Mouse (Mus musculus): ENCODE data around the gene Hoxb3. TPM values are rescaled to one million over a fixed set of nuclear protein-coding genes. Genes with fewer than 3 reads are reported as not detected.

The Hoxb3 gene
- polyA plus RNA-seq, 1 experiment from 2014 or later = 0.11 TPM

DNA sequence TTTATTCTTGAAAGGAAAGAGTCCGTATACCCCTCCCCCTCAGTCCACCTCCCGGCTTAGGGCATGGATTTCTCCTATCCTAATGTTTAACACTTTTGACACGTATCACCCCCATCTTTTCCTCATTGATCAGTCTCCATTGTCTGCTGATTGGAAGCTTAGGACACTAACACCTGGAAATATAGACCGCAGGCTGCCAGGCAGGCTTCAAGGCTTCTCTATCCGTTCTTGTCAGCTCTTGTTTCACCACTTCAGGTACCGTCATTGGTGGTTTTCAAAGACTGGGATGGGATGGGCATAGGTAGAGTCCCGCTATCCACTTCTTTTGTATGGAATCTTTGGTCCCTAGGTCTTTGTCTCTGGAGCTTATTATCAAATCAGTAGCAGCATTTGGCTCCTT lies 4.0 kb downstream of the Hoxb3 start:
- Histone ChIP-seq H3K27ac (no peak overlapping the region), H3K4me1 (replicated peaks) (no peaks in the 10 kb centered on the region), H3K4me2 (replicated peaks) (no peak overlapping the region), H3K9ac (replicated peaks) (no peak overlapping the region), H3K9me3 (no peaks in the 10 kb centered on the region), H3K36me3 (no peaks in the 10 kb centered on the region), H3K4me3 (replicated peaks) (no peak overlapping the region), H3K27me3 (peaks cover 100% of the 10 kb centered on the region)
- ATAC-seq = no peak
- WGBS = under 1% methylated on average over 7 of the region's 7 CpGs

- Histone ChIP-seq H3K27me3 (peaks cover 100% of the 10 kb centered on the region), H3K36me3 (no peaks in the 10 kb centered on the region), H3K9me3 (no peaks in the 10 kb centered on the region), H3K4me2 (replicated peaks) (no peak overlapping the region), H3K27ac (no peak overlapping the region), H3K4me1 (replicated peaks) (no peaks in the 10 kb centered on the region), H3K9ac (replicated peaks) (no peak overlapping the region), H3K4me3 (replicated peaks) (no peak overlapping the region)
- no peak for ATAC-seq
- 3% methylated on average over 5 of the region's 5 CpGs for WGBS
Observed at GRCm38 (mm10) chr11:96327750-96328149, 4.6 kb downstream of the Hoxb3 start.

DNA sequence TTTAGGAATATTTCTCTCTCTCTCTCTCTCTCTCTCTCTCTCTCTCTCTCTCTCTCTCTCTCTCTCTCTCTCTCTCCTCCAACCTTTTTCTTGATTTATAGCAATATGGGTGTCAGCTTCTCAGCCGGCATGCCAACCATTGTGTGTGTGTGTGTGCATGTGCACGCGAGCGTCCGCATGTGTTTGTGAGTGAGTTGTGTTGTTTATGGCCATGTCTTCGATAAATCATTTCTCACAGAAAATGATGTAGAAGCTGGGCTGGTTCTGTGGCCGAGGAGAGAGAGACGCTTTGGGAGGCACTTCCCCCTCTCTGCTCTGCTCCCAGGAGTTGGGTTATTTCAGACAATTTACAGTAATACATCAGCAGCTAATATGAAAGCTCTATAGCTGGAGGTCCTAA lies 5.5 kb downstream of the Hoxb3 start:
- H3K27me3 ChIP-seq = peaks cover 100% of the 10 kb centered on the region
- H3K36me3 ChIP-seq = no peaks in the 10 kb centered on the region
- no peak overlapping the region for H3K9ac ChIP-seq (replicated peaks)
- H3K9me3 ChIP-seq = no peaks in the 10 kb centered on the region
- ATAC-seq = no peak
- 3% methylated on average over 8 of the region's 8 CpGs for WGBS
- H3K4me3 ChIP-seq (replicated peaks) = no peak overlapping the region
- 0 out of 2 replicates have a peak, but pooled peaks cover 2% of the 10 kb centered on the region for H3K4me1 ChIP-seq (replicated peaks)
- no peak overlapping the region for H3K4me2 ChIP-seq (replicated peaks)
- H3K27ac ChIP-seq = no peak overlapping the region

- Histone ChIP-seq H3K4me2 (replicated peaks) (no peak overlapping the region), H3K27ac (no peak overlapping the region), H3K4me3 (replicated peaks) (no peak overlapping the region), H3K27me3 (peaks cover 100% of the 10 kb centered on the region), H3K4me1 (replicated peaks) (0 out of 2 replicates have a peak, but pooled peaks cover 2% of the 10 kb centered on the region), H3K9me3 (no peaks in the 10 kb centered on the region), H3K36me3 (no peaks in the 10 kb centered on the region), H3K9ac (replicated peaks) (no peak overlapping the region)
- WGBS = 1% methylated on average over 8 of the region's 8 CpGs
- no peak for ATAC-seq
Observed at GRCm38 (mm10) chr11:96332105-96332504, 9.0 kb downstream of the Hoxb3 start.

DNA sequence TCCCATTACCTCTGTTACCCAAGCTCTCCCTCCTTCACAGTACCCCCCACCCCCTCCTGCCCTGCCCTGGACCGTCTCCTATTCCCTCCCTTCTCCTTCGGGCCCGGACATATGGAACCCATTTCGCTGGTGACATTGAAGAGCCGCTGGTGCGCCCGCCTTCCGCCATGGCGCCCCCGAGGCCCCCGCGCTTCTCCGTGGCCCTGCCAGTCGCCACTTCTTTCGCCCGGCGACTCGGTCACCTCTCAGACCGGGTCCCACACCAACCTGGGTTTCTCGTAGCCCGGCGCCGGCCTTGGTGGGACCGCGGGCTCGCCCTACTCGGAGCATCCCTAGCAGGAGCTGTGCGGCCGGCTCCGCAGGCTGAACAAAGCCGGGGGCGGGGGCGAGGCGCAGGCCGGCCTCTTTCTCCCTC lies 9.5 kb downstream of the Hoxb3 start:
- Histone ChIP-seq H3K27ac (no peak overlapping the region), H3K4me1 (replicated peaks) (0 out of 2 replicates have a peak, but pooled peaks cover 2% of the 10 kb centered on the region), H3K4me2 (replicated peaks) (no peak overlapping the region), H3K36me3 (no peaks in the 10 kb centered on the region), H3K27me3 (peaks cover 100% of the 10 kb centered on the region), H3K9ac (replicated peaks) (no peak overlapping the region), H3K4me3 (replicated peaks) (no peak overlapping the region), H3K9me3 (no peaks in the 10 kb centered on the region)
- ATAC-seq = no peak
- WGBS = under 1% methylated on average over 35 of the region's 35 CpGs

GRCm38 (mm10) chr11:96333241-96334001 lies 10.3 kb downstream of the Hoxb3 start:
- H3K9ac ChIP-seq (replicated peaks) = no peak overlapping the region
- peaks cover 100% of the 10 kb centered on the region for H3K27me3 ChIP-seq
- WGBS = under 1% methylated on average over 17 of the region's 17 CpGs
- no peak overlapping the region for H3K4me3 ChIP-seq (replicated peaks)
- 0 out of 2 replicates have a peak, but pooled peaks cover 2% of the 10 kb centered on the region for H3K4me1 ChIP-seq (replicated peaks)
- H3K27ac ChIP-seq = no peak overlapping the region
- no peaks in the 10 kb centered on the region for H3K9me3 ChIP-seq
- H3K36me3 ChIP-seq = no peaks in the 10 kb centered on the region
- ATAC-seq = no peak
- H3K4me2 ChIP-seq (replicated peaks) = no peak overlapping the region

- H3K27ac ChIP-seq = no peak overlapping the region
- 13% methylated on average over 2 of the region's 2 CpGs for WGBS
- 0 out of 2 replicates have a peak, but pooled peaks cover 2% of the 10 kb centered on the region for H3K4me1 ChIP-seq (replicated peaks)
- no peaks in the 10 kb centered on the region for H3K36me3 ChIP-seq
- no peak for ATAC-seq
- no peaks in the 10 kb centered on the region for H3K9me3 ChIP-seq
- H3K4me3 ChIP-seq (replicated peaks) = no peak overlapping the region
- H3K9ac ChIP-seq (replicated peaks) = no peak overlapping the region
- no peak overlapping the region for H3K4me2 ChIP-seq (replicated peaks)
- H3K27me3 ChIP-seq = peaks cover 100% of the 10 kb centered on the region
Observed at GRCm38 (mm10) chr11:96334002-96334364, 10.9 kb downstream of the Hoxb3 start.

DNA sequence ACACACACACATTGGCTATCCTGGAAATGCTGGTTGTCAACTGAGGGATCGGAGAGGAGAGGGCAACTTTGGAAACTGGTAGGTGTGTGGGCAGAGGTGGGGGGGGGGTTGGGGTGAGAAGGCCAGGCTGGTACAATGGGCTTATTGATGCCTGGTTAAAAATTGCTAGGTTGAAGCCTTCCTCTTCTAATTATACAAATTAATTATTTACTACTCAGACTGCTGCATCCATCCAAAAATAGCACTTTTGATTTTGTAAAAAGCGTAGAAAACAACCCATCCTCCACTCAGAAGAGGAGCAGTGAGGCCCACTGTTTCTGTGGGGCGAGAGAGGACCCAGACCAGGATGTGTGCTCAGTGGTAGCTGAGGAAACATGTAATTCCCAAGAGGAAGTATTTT lies 11.9 kb downstream of the Hoxb3 start:
- no peak overlapping the region for H3K4me3 ChIP-seq (replicated peaks)

DNA sequence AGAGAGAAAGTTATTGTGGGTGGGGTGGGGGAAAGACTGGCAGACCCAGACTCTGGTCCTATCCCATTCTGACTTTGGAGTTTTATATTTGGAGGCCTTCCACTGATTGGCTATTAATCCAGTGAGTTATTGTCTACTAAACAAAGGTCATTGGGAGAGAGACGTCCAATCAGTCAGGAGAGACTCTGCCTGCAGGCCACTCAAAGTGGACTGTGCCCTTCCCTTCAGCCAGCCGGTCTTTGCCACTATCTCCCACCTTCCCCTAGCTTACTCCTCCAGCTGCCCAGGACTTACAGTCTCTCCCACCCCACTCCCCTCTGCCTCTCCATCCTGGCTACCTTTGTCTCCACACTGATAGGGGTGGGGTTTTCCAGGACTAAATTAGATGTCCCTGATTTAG lies 13.5 kb downstream of the Hoxb3 start:
- H3K4me1 ChIP-seq (replicated peaks) = 0 out of 2 replicates have a peak, but pooled peaks cover 2% of the 10 kb centered on the region
- peaks cover 100% of the 10 kb centered on the region for H3K27me3 ChIP-seq
- ATAC-seq = no peak
- no peak overlapping the region for H3K4me2 ChIP-seq (replicated peaks)
- no peak overlapping the region for H3K27ac ChIP-seq
- no peak overlapping the region for H3K4me3 ChIP-seq (replicated peaks)
- no peaks in the 10 kb centered on the region for H3K36me3 ChIP-seq
- 0% methylated on average over 2 of the region's 2 CpGs for WGBS
- H3K9ac ChIP-seq (replicated peaks) = no peak overlapping the region
- H3K9me3 ChIP-seq = no peaks in the 10 kb centered on the region

More for the DNA sequence above, 11.9 kb downstream of the Hoxb3 start:
- no peaks in the 10 kb centered on the region for H3K36me3 ChIP-seq
- H3K27ac ChIP-seq = no peak overlapping the region
- no peak for ATAC-seq
- no peak overlapping the region for H3K9ac ChIP-seq (replicated peaks)
- WGBS = 31% methylated on average over 3 of the region's 3 CpGs
- H3K9me3 ChIP-seq = no peaks in the 10 kb centered on the region
- H3K4me1 ChIP-seq (replicated peaks) = 0 out of 2 replicates have a peak, but pooled peaks cover 2% of the 10 kb centered on the region
- H3K27me3 ChIP-seq = peaks cover 100% of the 10 kb centered on the region
- no peak overlapping the region for H3K4me2 ChIP-seq (replicated peaks)

- Histone ChIP-seq H3K4me3 (replicated peaks) (no peak overlapping the region), H3K27me3 (peaks cover 100% of the 10 kb centered on the region), H3K4me1 (replicated peaks) (0 out of 2 replicates have a peak, but pooled peaks cover 2% of the 10 kb centered on the region), H3K9ac (replicated peaks) (no peak overlapping the region), H3K36me3 (no peaks in the 10 kb centered on the region), H3K4me2 (replicated peaks) (no peak overlapping the region), H3K27ac (no peak overlapping the region), H3K9me3 (no peaks in the 10 kb centered on the region)
- WGBS = 0% methylated on average over 6 of the region's 6 CpGs
- no peak for ATAC-seq
Observed at GRCm38 (mm10) chr11:96337026-96337425, 13.9 kb downstream of the Hoxb3 start.

DNA sequence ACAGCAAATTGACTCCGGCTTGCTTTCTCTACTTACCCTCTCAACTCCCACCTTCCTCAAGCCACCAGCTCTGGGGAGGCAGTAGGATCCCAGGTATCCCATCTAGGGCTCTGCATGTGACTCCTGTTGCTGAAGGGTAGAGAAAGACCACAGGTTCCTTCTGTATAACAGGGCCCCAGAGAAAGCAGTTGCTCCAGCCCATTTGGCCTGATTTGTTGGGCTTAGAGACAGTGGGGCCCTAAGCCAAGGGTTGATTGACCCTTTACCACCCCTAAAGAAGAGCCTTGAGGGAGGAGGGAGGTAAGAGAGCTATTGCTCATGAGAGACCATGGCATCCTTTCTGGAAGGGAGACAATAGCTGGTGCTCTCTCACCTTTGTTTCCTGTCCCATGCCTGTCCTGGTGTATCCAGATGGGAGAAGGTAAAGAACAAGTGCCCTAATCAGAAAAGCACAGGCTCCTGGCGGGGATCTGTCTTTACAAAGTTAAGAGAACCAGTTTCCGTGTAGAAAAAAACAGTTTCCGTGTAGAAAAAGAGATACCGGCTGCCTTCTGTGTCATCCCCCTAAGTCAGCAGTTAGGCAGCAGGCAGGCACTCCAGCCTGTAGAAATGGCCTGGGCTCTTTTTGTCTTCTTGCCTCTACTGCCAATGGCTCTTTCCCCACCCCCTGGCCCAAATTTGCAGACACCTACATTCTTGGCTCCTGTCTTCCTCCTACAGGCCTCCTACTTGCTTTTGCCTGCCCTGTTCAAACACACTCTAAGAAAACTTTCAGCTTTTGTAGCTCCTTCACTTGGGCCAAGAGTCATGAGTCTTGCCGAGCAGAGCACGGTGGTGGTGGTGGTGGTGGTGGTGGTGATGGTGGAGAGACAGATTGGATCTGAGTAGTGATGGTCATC lies 16.1 kb downstream of the Hoxb3 start:
- H3K4me1 ChIP-seq (replicated peaks) = no peaks in the 10 kb centered on the region
- ATAC-seq = no peak
- H3K36me3 ChIP-seq = no peaks in the 10 kb centered on the region
- no peaks in the 10 kb centered on the region for H3K9me3 ChIP-seq
- WGBS = 12% methylated on average over 7 of the region's 7 CpGs
- H3K4me2 ChIP-seq (replicated peaks) = no peak overlapping the region
- no peak overlapping the region for H3K9ac ChIP-seq (replicated peaks)
- peaks cover 100% of the 10 kb centered on the region for H3K27me3 ChIP-seq
- H3K27ac ChIP-seq = no peak overlapping the region
- no peak overlapping the region for H3K4me3 ChIP-seq (replicated peaks)

Data from midbrain, embryonic 13.5 days (tissue).